Mouse (Mus musculus) CH12.LX (cell line): ENCODE measurements around the gene Vav1.

Experiments
- CTCF ChIP-seq, 2 experiments: IDR thresholded peaks in 1 of 2; conservative IDR thresholded peaks in 1 of 2; 2 replicates each; pipeline ENCODE4 v1.5.1; 2011 to 2012; ENCODE audit warnings: low read depth in 2 of 2, low read length in 2 of 2, improper control_type of control experiment in 1 of 2, inconsistent platforms in 1 of 2, mild to moderate bottlenecking in 1 of 2, moderate library complexity in 1 of 2
- IRF4 ChIP-seq: IDR thresholded peaks from 2 replicates; pipeline ENCODE4 v1.6.1; 2014; ENCODE audit warnings: low read depth, mild to moderate bottlenecking, inconsistent platforms, low read length, improper control_type of control experiment
- JUND ChIP-seq: conservative IDR thresholded peaks from 2 replicates; pipeline ENCODE4 v1.6.1; 2011; ENCODE audit warnings: low read depth, low read length, improper control_type of control experiment
- MAZ ChIP-seq: IDR thresholded peaks from 2 replicates; pipeline ENCODE4 v1.6.1; 2012; ENCODE audit warnings: low read depth, mild to moderate bottlenecking, inconsistent platforms, low read length, improper control_type of control experiment, moderate library complexity
- NRF1 ChIP-seq: IDR thresholded peaks from 2 replicates; pipeline ENCODE4 v1.6.1; 2014; ENCODE audit warnings: low read depth, mild to moderate bottlenecking, inconsistent platforms, low read length, improper control_type of control experiment, moderate library complexity
- POLR2A ChIP-seq: IDR thresholded peaks from 2 replicates; pipeline ENCODE4 v1.6.1; 2011; ENCODE audit warnings: low read depth, mild to moderate bottlenecking, improper control_type of control experiment, low read length
- USF1 ChIP-seq: IDR thresholded peaks from 2 replicates; pipeline ENCODE4 v1.6.1; 2014; ENCODE audit warnings: low read depth, mild to moderate bottlenecking, inconsistent platforms, low read length, improper control_type of control experiment
- ZMIZ1 ChIP-seq: IDR thresholded peaks from 2 replicates; pipeline ENCODE4 v1.6.1; 2012; ENCODE audit warnings: low read depth, mild to moderate bottlenecking, inconsistent platforms, low read length, improper control_type of control experiment

- TF ChIP-seq CTCF (conservative IDR thresholded peaks at IDR 0.05 in 1 of 2, IDR thresholded peaks at IDR 0.05 in 1 of 2; ENCODE audit: low read depth in 2 of 2, low read length in 2 of 2), result no peak
- TF ChIP-seq POLR2A, result no peak
- no peak for TF ChIP-seq USF1
- no peak for TF ChIP-seq IRF4
- TF ChIP-seq ZMIZ1, result no peak
- TF ChIP-seq MAZ, result no peak
- no peak for TF ChIP-seq NRF1
- TF ChIP-seq JUND, result no peak
These were observed 41.7 kb upstream of the Vav1 start for GRCm38 (mm10) chr17:57237181-57237580.
